Mouse (Mus musculus) lung, adult 18-20 months (tissue): ENCODE results near the gene Gm21992.
A peak's percentile ranks its signal among the peaks of the same experiment; 100 is the strongest.

Experiments used
- DNase-seq, 2 experiments: peaks; one replicate each; pipeline ENCODE4 v3.0.0; 2022; ENCODE audit warnings: mixed read lengths in 2 of 2

Gm21992 gene

DNA sequence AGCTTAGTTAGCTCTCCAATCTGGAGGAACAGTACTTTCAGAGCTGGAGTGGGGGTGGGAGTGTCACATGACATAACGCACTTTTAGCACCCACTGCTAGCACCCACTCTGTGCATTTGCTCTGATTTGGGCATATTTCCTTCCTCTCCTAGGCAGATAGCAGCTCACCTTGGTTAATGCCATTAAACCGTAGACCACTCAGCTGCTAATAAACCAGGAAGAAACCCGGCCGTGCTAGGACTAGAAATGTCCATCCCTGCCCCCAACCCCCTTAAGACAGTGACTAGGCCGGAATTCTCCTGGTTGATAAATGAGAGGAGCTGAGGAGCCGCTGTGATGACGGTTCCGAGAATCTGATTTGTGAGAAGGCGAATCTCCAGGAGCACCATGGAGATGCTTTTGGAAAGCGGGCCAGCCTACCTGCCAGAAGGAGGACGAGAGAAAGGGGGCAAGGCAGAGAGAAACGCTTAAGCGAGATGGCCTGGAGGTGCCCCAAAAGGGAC, 100.3 kb downstream of the Gm21992 start, which contains the start of gene Sptbn2:
Sptbn2 (plus strand) TSS at position 70 of the 503 bp plus-strand sequence.
- no peak for DNase-seq

- DNase-seq, result no peak
These were observed 102.6 kb downstream of the Gm21992 start for GRCm38 (mm10) chr19:4708765-4709164.

GRCm38 (mm10) chr19:4701221-4701620, 110.2 kb downstream of the Gm21992 start:
- peak in 1 of 2 experiments; percentile 8 for DNase-seq

- DNase-seq, result no peak
These were observed 110.8 kb downstream of the Gm21992 start for GRCm38 (mm10) chr19:4700656-4701055.

DNA sequence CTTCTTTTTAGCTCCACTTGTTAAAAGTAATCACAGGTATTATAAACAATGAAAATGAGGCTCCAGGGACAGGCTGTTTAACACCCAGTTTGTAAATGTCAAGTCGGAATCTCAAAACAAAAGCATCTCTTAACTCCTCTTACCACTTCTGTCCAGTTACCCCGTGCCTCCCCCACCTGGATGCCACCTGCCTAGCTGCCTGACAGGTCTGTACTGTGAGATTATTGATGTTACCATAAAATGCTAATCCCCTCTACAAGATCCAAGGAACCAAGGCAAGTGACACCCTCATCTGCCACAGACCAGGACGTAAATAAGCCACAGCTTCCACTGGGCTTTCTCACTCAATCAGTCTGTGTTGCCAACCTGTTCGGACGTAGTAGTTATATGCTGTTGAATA, 111.6 kb downstream of the Gm21992 start:
- DNase-seq, result no peak

GRCm38 (mm10) chr19:4698856-4699255, 112.6 kb downstream of the Gm21992 start:
- no peak for DNase-seq

DNA sequence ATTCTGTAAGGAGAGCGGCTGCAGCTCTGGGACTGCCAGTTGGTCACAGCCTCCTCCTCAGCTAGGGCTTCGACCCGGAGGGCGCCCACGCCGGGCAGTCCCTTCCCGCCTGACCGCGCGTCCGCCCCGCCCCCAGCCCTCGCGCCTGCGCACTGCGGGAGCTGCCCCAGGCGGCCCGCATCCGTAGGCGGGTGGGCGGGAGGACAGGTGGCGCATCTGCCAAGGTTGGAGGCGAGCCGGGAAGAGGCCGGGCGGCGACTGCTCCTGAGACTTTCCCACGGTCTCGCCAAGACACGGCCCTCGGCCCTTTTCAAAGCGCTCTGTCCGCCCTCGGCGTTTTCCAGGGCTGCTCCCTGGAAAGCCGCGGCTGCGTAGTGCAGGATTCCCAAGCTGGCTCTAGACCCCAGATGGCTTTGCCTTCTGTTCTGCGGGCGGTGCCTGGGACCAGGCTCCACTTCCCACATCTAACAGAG, 113.2 kb downstream of the Gm21992 start, which contains the start of gene Gm960:
Gm960 (minus strand) TSS at position 464 of the 473 bp plus-strand sequence.
- DNase-seq, result peak; percentile 55 to 60

- no peak for DNase-seq
These were observed 113.7 kb downstream of the Gm21992 start for GRCm38 (mm10) chr19:4697721-4698120.

- DNase-seq, result no peak
These were observed 114.3 kb downstream of the Gm21992 start for GRCm38 (mm10) chr19:4697121-4697520.

DNA sequence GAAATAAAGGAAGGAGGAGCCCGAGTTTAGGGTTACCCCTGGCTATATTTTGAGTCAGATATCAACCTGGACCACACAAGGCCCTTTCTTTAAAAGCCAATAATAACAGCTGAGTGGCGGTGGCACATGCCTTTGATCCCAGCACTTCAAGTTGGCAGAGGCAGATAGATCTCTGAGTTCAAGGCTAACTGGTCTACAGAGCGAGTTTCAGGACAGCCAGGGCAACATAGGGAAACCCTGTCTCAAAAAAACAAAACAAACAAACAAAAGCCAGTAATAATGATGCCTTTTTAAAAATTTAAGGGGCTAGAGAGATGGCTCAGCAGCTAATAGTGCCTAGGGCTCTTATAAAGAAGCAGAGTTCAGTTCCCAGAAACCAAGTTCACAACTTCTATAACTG, 117.1 kb downstream of the Gm21992 start:
- DNase-seq, result no peak
